Mouse (Mus musculus) CH12.LX (cell line): ENCODE data around the gene Ctps. TPM values are rescaled to one million over a fixed set of nuclear protein-coding genes. Genes with fewer than 3 reads are reported as not detected.

Source experiments
- DNase-seq: peaks from one replicate; pipeline ENCODE4 v3.0.0-alpha.2; 2013; ENCODE audit errors: extremely low read depth
- H3K27ac ChIP-seq: 2 replicates; pipeline ENCODE4 v1.5.1; 2012; ENCODE audit warnings: low read depth, mild to moderate bottlenecking, control low read depth, moderate library complexity; ENCODE audit not compliant: insufficient read depth
- H3K27me3 ChIP-seq: replicated peaks from 2 replicates; pipeline ENCODE3; 2012; ENCODE audit warnings: inconsistent platforms
- H3K36me3 ChIP-seq, 2 experiments: replicated peaks in 1 of 2; 2 replicates each; pipeline versions ENCODE3 to v1.6.1; 2012; ENCODE audit warnings: inconsistent platforms in 1 of 2, low read length in 1 of 2, mild to moderate bottlenecking in 1 of 2, mixed read lengths in 1 of 2, moderate library complexity in 1 of 2; ENCODE audit not compliant: control insufficient read depth in 1 of 2, insufficient read depth in 1 of 2
- H3K4me1 ChIP-seq, 2 experiments: 2 replicates each; pipeline ENCODE4 v1.6.1; 2012; ENCODE audit warnings: inconsistent platforms in 1 of 2, moderate library complexity in 1 of 2; ENCODE audit not compliant: insufficient read depth in 2 of 2, control insufficient read depth in 1 of 2
- H3K4me2 ChIP-seq: 2 replicates; pipeline ENCODE4 v1.6.1; 2012; ENCODE audit warnings: low read depth, mild to moderate bottlenecking, control low read depth; ENCODE audit not compliant: poor library complexity, insufficient read depth, severe bottlenecking
- H3K4me3 ChIP-seq, 3 experiments: fragments of 150-350 bp in 1 of 3; sonication (generic) in 1 of 3; replicated peaks in 1 of 3; 2 replicates each; pipeline versions ENCODE3 to v1.5.1; 2011 to 2012; ENCODE audit warnings: low read depth in 2 of 3, low read length in 2 of 3, mild to moderate bottlenecking in 2 of 3, moderate library complexity in 2 of 3, control low read depth in 1 of 3, improper control_type of control experiment in 1 of 3, inconsistent platforms in 1 of 3, mixed read lengths in 1 of 3; ENCODE audit not compliant: poor library complexity in 1 of 3
- H3K79me2 ChIP-seq: replicated peaks from 2 replicates; pipeline ENCODE4 v1.6.1; 2012; ENCODE audit warnings: mild to moderate bottlenecking, moderate library complexity; ENCODE audit not compliant: control insufficient read depth, poor library complexity, insufficient read depth, severe bottlenecking; ENCODE audit errors: extremely low read depth
- H3K9ac ChIP-seq: 2 replicates; pipeline ENCODE4 v1.6.1; 2012; ENCODE audit warnings: low read depth, mild to moderate bottlenecking, control low read depth, moderate library complexity; ENCODE audit not compliant: insufficient read depth
- H3K9me3 ChIP-seq: replicated peaks from 2 replicates; pipeline ENCODE3; 2012; ENCODE audit warnings: low read length, inconsistent platforms, mixed read lengths
- BHLHE40 ChIP-seq: IDR thresholded peaks from 2 replicates; pipeline ENCODE4 v1.6.1; 2011; ENCODE audit warnings: mild to moderate bottlenecking, low read depth, low read length, improper control_type of control experiment
- CHD1 ChIP-seq: IDR thresholded peaks from 2 replicates; pipeline ENCODE4 v1.6.1; 2012; ENCODE audit warnings: low read depth, low read length, improper control_type of control experiment, inconsistent platforms
- CHD2 ChIP-seq: IDR thresholded peaks from 2 replicates; pipeline ENCODE4 v1.6.1; 2011; ENCODE audit warnings: low read length, improper control_type of control experiment
- E2F4 ChIP-seq: IDR thresholded peaks from 2 replicates; pipeline ENCODE4 v1.6.1; 2011; ENCODE audit warnings: low read depth, low read length, improper control_type of control experiment; ENCODE audit not compliant: insufficient replicate concordance
- ELF1 ChIP-seq: IDR thresholded peaks from 2 replicates; pipeline ENCODE4 v1.6.1; 2014; ENCODE audit warnings: low read depth, mild to moderate bottlenecking, inconsistent platforms, low read length, improper control_type of control experiment
- EP300 ChIP-seq: IDR thresholded peaks from 2 replicates; pipeline ENCODE4 v1.6.1; 2011; ENCODE audit warnings: low read length, improper control_type of control experiment
- ETS1 ChIP-seq: conservative IDR thresholded peaks from 2 replicates; pipeline ENCODE4 v1.6.1; 2012; ENCODE audit warnings: low read depth, mild to moderate bottlenecking, inconsistent platforms, low read length, improper control_type of control experiment, moderate library complexity
- GABPA ChIP-seq: IDR thresholded peaks from 2 replicates; pipeline ENCODE4 v1.6.1; 2012; ENCODE audit warnings: low read depth, low read length, improper control_type of control experiment, inconsistent platforms; ENCODE audit not compliant: insufficient replicate concordance
- HCFC1 ChIP-seq: IDR thresholded peaks from 2 replicates; pipeline ENCODE4 v1.6.1; 2012; ENCODE audit warnings: low read depth, mild to moderate bottlenecking, inconsistent platforms, low read length, improper control_type of control experiment
- IRF4 ChIP-seq: IDR thresholded peaks from 2 replicates; pipeline ENCODE4 v1.6.1; 2014; ENCODE audit warnings: low read depth, mild to moderate bottlenecking, inconsistent platforms, low read length, improper control_type of control experiment
- JUN ChIP-seq: IDR thresholded peaks from 2 replicates; pipeline ENCODE4 v1.6.1; 2011; ENCODE audit warnings: low read depth, mild to moderate bottlenecking, low read length, improper control_type of control experiment, moderate library complexity; ENCODE audit not compliant: insufficient read depth
- JUND ChIP-seq: conservative IDR thresholded peaks from 2 replicates; pipeline ENCODE4 v1.6.1; 2011; ENCODE audit warnings: low read depth, low read length, improper control_type of control experiment
- MAX ChIP-seq: IDR thresholded peaks from 2 replicates; pipeline ENCODE4 v1.6.1; 2011; ENCODE audit warnings: low read length, improper control_type of control experiment
- MAZ ChIP-seq: IDR thresholded peaks from 2 replicates; pipeline ENCODE4 v1.6.1; 2012; ENCODE audit warnings: low read depth, mild to moderate bottlenecking, inconsistent platforms, low read length, improper control_type of control experiment, moderate library complexity
- MYC ChIP-seq: IDR thresholded peaks from 2 replicates; pipeline ENCODE4 v1.6.1; 2011; ENCODE audit warnings: low read depth, mild to moderate bottlenecking, improper control_type of control experiment, low read length
- NRF1 ChIP-seq: IDR thresholded peaks from 2 replicates; pipeline ENCODE4 v1.6.1; 2014; ENCODE audit warnings: low read depth, mild to moderate bottlenecking, inconsistent platforms, low read length, improper control_type of control experiment, moderate library complexity
- POLR2A ChIP-seq: IDR thresholded peaks from 2 replicates; pipeline ENCODE4 v1.6.1; 2011; ENCODE audit warnings: low read depth, mild to moderate bottlenecking, improper control_type of control experiment, low read length
- POLR2AphosphoS2 ChIP-seq: IDR thresholded peaks from 2 replicates; pipeline ENCODE4 v1.6.1; 2011; ENCODE audit warnings: low read depth, low read length, improper control_type of control experiment
- RCOR1 ChIP-seq: conservative IDR thresholded peaks from 2 replicates; pipeline ENCODE4 v1.6.1; 2012; ENCODE audit warnings: low read depth, mild to moderate bottlenecking, inconsistent platforms, low read length, improper control_type of control experiment
- SIN3A ChIP-seq: IDR thresholded peaks from 2 replicates; pipeline ENCODE4 v1.6.1; 2012; ENCODE audit warnings: low read length, improper control_type of control experiment, inconsistent platforms
- TBP ChIP-seq: conservative IDR thresholded peaks from 2 replicates; pipeline ENCODE4 v1.6.1; 2011; ENCODE audit warnings: low read depth, low read length, improper control_type of control experiment
- TCF12 ChIP-seq: IDR thresholded peaks from 2 replicates; pipeline ENCODE4 v1.6.1; 2014; ENCODE audit warnings: low read depth, mild to moderate bottlenecking, inconsistent platforms, low read length, improper control_type of control experiment
- ZC3H11A ChIP-seq: IDR thresholded peaks from 2 replicates; pipeline ENCODE4 v1.6.1; 2012; ENCODE audit warnings: low read depth, mild to moderate bottlenecking, inconsistent platforms, low read length, improper control_type of control experiment
- dilution Hi-C: fragments of 300-500 bp; cut with MboI; formaldehyde crosslinking; loops from 2 replicates; pipeline ENCODE4 v1.14.3; 2020; ENCODE audit warnings: low sequenced_read_pairs; ENCODE audit not compliant: extremely low pct_unique_long_range_greater_than_20kb, extremely low pct_ligation_motif_present
- in situ Hi-C: fragments of 300-500 bp; cut with MboI; formaldehyde crosslinking; loops from 3 replicates; pipeline ENCODE4 v1.14.3; 2019; ENCODE audit warnings: low sequenced_read_pairs, low pct_ligation_motif_present, low pct_unique_long_range_greater_than_20kb, mixed read lengths
- polyA plus RNA-seq: library from polyadenylated mRNA; unstranded; fragments of >175 nt; gene quantifications from 2 replicates; pipeline ENCODE4 v1.2.1, GENCODE M21; 2012; ENCODE audit warnings: low read depth; ENCODE audit not compliant: insufficient read length
- total RNA-seq, 2 experiments: library from RNA; depleted of rRNA; stranded (reverse); fragments of 300-350 nt in 1 of 2; fragments of >200 nt in 1 of 2; gene quantifications; 2 replicates each; pipeline ENCODE4 v1.2.3; 2012 to 2014

The Ctps gene
- total and polyA plus RNA-seq, 3 experiments: 93.2 to 179 (median 140) TPM

GRCm38 (mm10) chr4:120589815-120590422 is 19.8 kb upstream of the Ctps start (continued):
- 0 out of 2 replicates have a peak, but pooled peaks have one; percentile 21 for TF ChIP-seq MYC
- no peak for TF ChIP-seq POLR2AphosphoS2
- peak; percentile 96 for TF ChIP-seq ELF1
- 0 out of 2 replicates have a peak, but pooled peaks have one; percentile 9 for TF ChIP-seq ZC3H11A
- TF ChIP-seq JUN: no peak
- TF ChIP-seq MAZ: no peak
- TF ChIP-seq ETS1: no peak
- TF ChIP-seq NRF1: no peak
- 0 out of 2 replicates have a peak, but pooled peaks have one; percentile 33 for TF ChIP-seq TCF12
- no peak for TF ChIP-seq RCOR1

GRCm38 (mm10) chr4:120589070-120589469 is 19.0 kb upstream of the Ctps start:
- H3K27ac ChIP-seq: no peak overlapping the region
- DNase-seq: no peak
- peak overlapping the region; percentile 69 for H3K4me2 ChIP-seq
- H3K9ac ChIP-seq: 0 out of 2 replicates have a peak overlapping the region, but pooled peaks have one; percentile 31
- no peak overlapping the region for H3K4me3 ChIP-seq
- TF ChIP-seq E2F4 (no peak), IRF4 (peak; percentile 91), EP300 (peak; percentile 45; the same call in 1 of the 2 replicates)
- H3K27me3 ChIP-seq: peaks cover 22% of the 10 kb centered on the region
- H3K4me1 ChIP-seq: peaks cover 6 to 30% of the 10 kb centered on the region in 2 experiments
- in situ Hi-C loops (loop anchor here (25.0 kb wide), 1 partner anchor 273 kb away; the partner anchor contains the start of gene Rims3), dilution Hi-C loops (no loop called here)
- H3K79me2 ChIP-seq: no peaks in the 10 kb centered on the region
- no peaks in the 10 kb centered on the region for H3K9me3 ChIP-seq
- H3K36me3 ChIP-seq: no peaks in the 10 kb centered on the region

- DNase-seq: no peak
- Histone ChIP-seq H3K9ac (0 out of 2 replicates have a peak within 1 kb of the TSS, but pooled peaks have one; percentile 31), H3K79me2 (no peaks in the 10 kb centered on the region), H3K4me3 (no peak within 1 kb of the TSS), H3K27ac (no peak within 1 kb of the TSS), H3K36me3 (no peaks in the 10 kb centered on the region), H3K27me3 (peaks cover 22% of the 10 kb centered on the region), H3K4me1 (peaks cover 6 to 30% of the 10 kb centered on the region in 2 experiments), H3K4me2 (peak within 1 kb of the TSS; percentile 69), H3K9me3 (no peaks in the 10 kb centered on the region)
- dilution Hi-C loops (no loop called here), in situ Hi-C loops (loop anchor here (25.0 kb wide), 1 partner anchor 274 kb away; the partner anchor contains the start of gene Rims3)
- TF ChIP-seq SIN3A (no peak), GABPA (no peak), MAZ (no peak), ETS1 (no peak), ELF1 (no peak), E2F4 (no peak), HCFC1 (no peak), NRF1 (no peak), ZC3H11A (no peak), JUND (no peak), BHLHE40 (no peak), MAX (no peak), CHD1 (no peak), POLR2A (no peak), IRF4 (no peak), CHD2 (no peak), TBP (no peak)
Measured at GRCm38 (mm10) chr4:120588445-120588844, 18.4 kb upstream of the Ctps start, which contains the start of gene Gm8439. Gene Gm8439 (plus strand): TSS chr4:120588745.
